Mouse (Mus musculus) brain, embryonic 14.5 days (tissue): ENCODE data around the gene Qpct.

Experiments used
- CTCF ChIP-seq: fragments of 200-500 bp; IDR thresholded peaks from 2 replicates; pipeline ENCODE4 v1.5.1; 2012; ENCODE audit warnings: inconsistent platforms, mild to moderate bottlenecking, moderate library complexity, borderline replicate concordance; ENCODE audit not compliant: insufficient read depth, insufficient read length; ENCODE audit errors: extremely low read depth
- POLR2A ChIP-seq: fragments of 200-500 bp; IDR thresholded peaks from 2 replicates; pipeline ENCODE4 v1.6.1; 2012; ENCODE audit warnings: mild to moderate bottlenecking, inconsistent platforms, borderline replicate concordance; ENCODE audit not compliant: poor library complexity, insufficient read depth, insufficient read length, severe bottlenecking; ENCODE audit errors: extremely low read depth

DNA sequence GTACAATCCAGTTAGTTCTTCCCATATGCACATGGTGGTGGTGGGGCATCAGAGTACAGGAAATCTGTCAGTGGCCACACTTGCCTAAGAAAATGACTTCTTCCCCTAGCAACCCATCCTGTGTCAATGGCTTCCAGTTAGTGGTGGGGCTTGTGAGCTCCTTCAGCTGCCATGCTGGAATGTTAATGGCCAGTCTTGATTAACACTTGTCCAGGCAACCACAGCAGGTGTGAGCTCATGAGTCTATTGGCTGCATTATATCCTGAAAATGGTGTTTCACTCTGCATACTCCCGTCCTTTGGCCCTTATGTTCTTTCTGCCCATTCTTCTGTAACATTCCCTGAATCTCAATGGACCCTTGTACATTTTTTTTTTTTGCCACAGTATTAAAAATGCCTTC, 67.4 kb downstream of the Qpct start:
- TF ChIP-seq POLR2A (no peak), CTCF (no peak)
